Mouse (Mus musculus) left cerebral cortex, postnatal 14 days (tissue): ENCODE measurements around the gene Snx27. TPM values are rescaled to one million over a fixed set of nuclear protein-coding genes. Genes with fewer than 3 reads are reported as not detected.

Source experiments
- DNase-seq, 2 experiments: peaks; one replicate each; pipeline ENCODE4 v3.0.0; 2021 to 2022; ENCODE audit warnings: low spot score in 2 of 2, mixed read lengths in 1 of 2
- intact Hi-C: fragments of 180-260 bp; cut with DNase I; formaldehyde crosslinking; loops from one replicate; pipeline ENCODE4 v1.15.1; 2025
- total RNA-seq, 2 experiments: library from RNA; stranded (reverse); gene quantifications; 2 replicates each; pipeline ENCODE4 v1.2.3; 2021

Gene Snx27
- total RNA-seq, 2 experiments from 2014 or later, result 79.6 to 81.8 TPM

- intact Hi-C loops, result loop anchor here (5.0 kb wide), 1 partner anchor 255 kb away; the partner anchor contains the start of gene Pogz
- no peak for DNase-seq
Measured at GRCm38 (mm10) chr3:94581793-94582455, 592 bp downstream of the Snx27 start.

- intact Hi-C loops, result loop anchor here (5.0 kb wide), 1 partner anchor 256 kb away; the partner anchor contains the start of gene Pogz
Measured at GRCm38 (mm10) chr3:94581138-94581780, 1.3 kb downstream of the Snx27 start.

GRCm38 (mm10) chr3:94574506-94574905 lies 8.0 kb downstream of the Snx27 start:
- DNase-seq, result no peak
- intact Hi-C loops, result no loop called here

More at GRCm38 (mm10) chr3:94581138-94581780, 1.3 kb downstream of the Snx27 start:
- peak; percentile 31 to 72 for DNase-seq

- DNase-seq, result no peak
- intact Hi-C loops, result no loop called here
Measured at GRCm38 (mm10) chr3:94567242-94567641, 15.3 kb downstream of the Snx27 start.

- no peak for DNase-seq
- intact Hi-C loops, result no loop called here
Measured at GRCm38 (mm10) chr3:94565557-94565956, 17.0 kb downstream of the Snx27 start.

- intact Hi-C loops, result no loop called here
- no peak for DNase-seq
Measured at GRCm38 (mm10) chr3:94565127-94565526, 17.4 kb downstream of the Snx27 start.

- intact Hi-C loops, result no loop called here
- no peak for DNase-seq
Measured at GRCm38 (mm10) chr3:94564356-94565010, 18.0 kb downstream of the Snx27 start.

GRCm38 (mm10) chr3:94563163-94563562 lies 19.4 kb downstream of the Snx27 start:
- intact Hi-C loops, result no loop called here
- DNase-seq, result no peak

- intact Hi-C loops, result no loop called here
- DNase-seq, result no peak
Measured at GRCm38 (mm10) chr3:94559931-94560429, 22.5 kb downstream of the Snx27 start.

GRCm38 (mm10) chr3:94549041-94549440 lies 33.5 kb downstream of the Snx27 start:
- no peak for DNase-seq
- intact Hi-C loops, result no loop called here

GRCm38 (mm10) chr3:94537187-94537586 lies 45.3 kb downstream of the Snx27 start:
- no peak for DNase-seq
- intact Hi-C loops, result no loop called here

- DNase-seq, result peak; percentile 28 to 45
- intact Hi-C loops, result no loop called here
Measured at GRCm38 (mm10) chr3:94533968-94534367, 48.5 kb downstream of the Snx27 start.

GRCm38 (mm10) chr3:94526731-94527130 lies 55.8 kb downstream of the Snx27 start:
- intact Hi-C loops, result no loop called here
- DNase-seq, result no peak

GRCm38 (mm10) chr3:94506664-94507063 lies 75.9 kb downstream of the Snx27 start:
- intact Hi-C loops, result no loop called here
- no peak for DNase-seq

- no peak for DNase-seq
- intact Hi-C loops, result loop anchor here (1.0 kb wide), 1 partner anchor 46 kb away; no protein-coding TSS in a partner anchor
Measured at GRCm38 (mm10) chr3:94502243-94502642, 80.3 kb downstream of the Snx27 start.

GRCm38 (mm10) chr3:94497162-94497561 lies 85.4 kb downstream of the Snx27 start:
- intact Hi-C loops, result no loop called here
- no peak for DNase-seq

GRCm38 (mm10) chr3:94487581-94487980 lies 94.9 kb downstream of the Snx27 start:
- DNase-seq, result peak in 1 of 2 experiments; percentile 72
- intact Hi-C loops, result no loop called here

GRCm38 (mm10) chr3:94485922-94486321 lies 96.6 kb downstream of the Snx27 start:
- intact Hi-C loops, result no loop called here
- DNase-seq, result no peak

- peak; percentile 96 to 99 for DNase-seq
- intact Hi-C loops, result no loop called here
Measured at GRCm38 (mm10) chr3:94483790-94484439, 98.6 kb downstream of the Snx27 start.
